Mouse (Mus musculus) lung, postnatal 0 days (tissue): ENCODE results near the gene St6galnac3. TPM values are rescaled to one million over a fixed set of nuclear protein-coding genes. Genes with fewer than 3 reads are reported as not detected.
"Not testable (repeated sequence)": the region's sequence is repeated elsewhere in the genome, so short reads cannot be mapped to it uniquely, and the experiment has no call there.

Experiments used
- ATAC-seq: fragments of 200-750 bp; cut with Nextera tagmentation; 2 replicates; pipeline ENCODE4 v1.8.0; 2017; ENCODE audit warnings: moderate library complexity
- DNase-seq: peaks from one replicate; pipeline ENCODE4 v3.0.0-alpha.2; 2016; ENCODE audit warnings: low spot score
- H3K27ac ChIP-seq: fragments of 300-500 bp; sonication (generic); 2 replicates; pipeline ENCODE4 v1.5.1; 2014; ENCODE audit warnings: antibody characterized with exemption, mild to moderate bottlenecking, low read length, mixed read lengths
- H3K27me3 ChIP-seq: fragments of 300-500 bp; sonication (generic); replicated peaks from 2 replicates; pipeline ENCODE4 v1.6.1; 2014; ENCODE audit warnings: low read length, mixed read lengths; ENCODE audit not compliant: insufficient read depth
- H3K36me3 ChIP-seq: fragments of 300-500 bp; sonication (generic); 2 replicates; pipeline ENCODE4 v1.6.1; 2014; ENCODE audit warnings: low read length, mixed read lengths; ENCODE audit not compliant: insufficient read depth
- H3K4me1 ChIP-seq: fragments of 300-500 bp; sonication (generic); 2 replicates; pipeline ENCODE4 v1.6.1; 2014; ENCODE audit warnings: antibody characterized with exemption, low read depth, low read length, mixed read lengths; ENCODE audit not compliant: insufficient read depth
- H3K4me2 ChIP-seq: fragments of 300-500 bp; sonication (generic); replicated peaks from 2 replicates; pipeline ENCODE4 v1.6.1; 2014; ENCODE audit warnings: low read depth, mild to moderate bottlenecking, low read length, moderate library complexity, mixed read lengths
- H3K4me3 ChIP-seq: fragments of 300-500 bp; sonication (generic); 2 replicates; pipeline ENCODE4 v1.5.1; 2014; ENCODE audit warnings: low read depth, low read length
- H3K9ac ChIP-seq: fragments of 300-500 bp; sonication (generic); replicated peaks from 2 replicates; pipeline ENCODE4 v1.6.1; 2014; ENCODE audit warnings: low read depth, mild to moderate bottlenecking
- H3K9me3 ChIP-seq: fragments of 300-500 bp; sonication (generic); 2 replicates; pipeline ENCODE4 v1.6.1; 2016; ENCODE audit warnings: low read length, mixed read lengths
- CTCF ChIP-seq: IDR thresholded peaks from 2 replicates; pipeline ENCODE4 v1.5.1; 2016; ENCODE audit warnings: antibody characterized with exemption, mild to moderate bottlenecking
- EP300 ChIP-seq: IDR thresholded peaks from 2 replicates; pipeline ENCODE4 v1.6.1; 2016; ENCODE audit warnings: antibody characterized with exemption, mild to moderate bottlenecking, control low read depth
- WGBS: fragments of 180-500 bp; shearing (Covaris S2); extraction: QIAGEN DNeasy Blood & Tissue Kit; methylation state at CpG from one replicate; pipeline ENCODE4 v1.1.7; 2014; 5-methylcytosine and 5-hydroxymethylcytosine counted together
- polyA plus RNA-seq: library from polyadenylated mRNA; unstranded; fragments of >200 nt; fragmentation: Nextera tagmentation; extraction: Ambion mirVana; gene quantifications from 2 replicates; pipeline ENCODE4 v1.2.1, GENCODE M21; 2015

The St6galnac3 gene
- polyA plus RNA-seq, 1 experiment from 2014 or later = 12.9 TPM

DNA sequence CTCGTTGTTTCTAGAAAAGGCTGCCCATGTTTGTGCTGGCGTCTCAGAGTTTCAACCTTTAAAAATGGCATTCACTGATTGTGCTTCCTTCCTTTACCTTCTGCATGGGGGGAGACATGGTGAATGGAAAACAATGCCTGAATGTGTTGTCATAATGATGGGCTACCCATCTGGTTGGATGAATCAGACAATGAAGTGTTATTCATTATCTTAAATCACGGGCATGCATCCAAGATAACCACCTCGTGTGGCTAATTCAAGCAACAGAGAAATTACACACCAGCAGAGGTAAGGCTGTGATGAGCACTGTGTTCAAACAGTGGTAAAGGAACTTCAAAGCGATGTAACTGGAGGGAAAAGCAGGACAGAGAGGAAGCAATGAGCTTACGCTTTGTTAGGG lies 325.4 kb downstream of the St6galnac3 start:
- Histone ChIP-seq H3K9ac (no peak overlapping the region), H3K4me2 (no peak overlapping the region), H3K4me1 (no peaks in the 10 kb centered on the region), H3K9me3 (no peaks in the 10 kb centered on the region), H3K27ac (no peak overlapping the region), H3K36me3 (no peaks in the 10 kb centered on the region), H3K4me3 (no peak overlapping the region), H3K27me3 (no peaks in the 10 kb centered on the region)
- 54% methylated on average over 6 of the region's 6 CpGs for WGBS
- DNase-seq (no peak), ATAC-seq (no peak)
- no peak for TF ChIP-seq CTCF
- TF ChIP-seq EP300 = no peak

DNA sequence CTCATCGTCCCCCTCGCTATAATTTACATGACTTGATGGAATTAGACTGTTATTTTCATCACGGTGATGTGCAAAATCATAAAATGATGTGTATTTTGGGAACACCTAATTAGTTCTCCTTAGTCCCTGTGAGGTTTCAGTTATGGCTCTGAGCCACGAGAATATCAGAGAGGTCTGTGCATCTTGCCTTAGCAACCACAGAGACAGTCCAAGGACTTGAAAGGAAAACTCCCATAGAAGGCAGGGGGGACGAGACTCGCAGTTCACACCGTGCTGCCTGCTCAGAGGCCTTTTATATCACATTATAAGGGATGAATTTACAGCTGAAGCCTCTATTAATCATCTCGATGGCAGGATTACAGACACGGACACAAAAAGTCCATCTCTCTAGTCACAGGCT lies 327.2 kb downstream of the St6galnac3 start:
- ATAC-seq (no peak), DNase-seq (no peak)
- H3K27me3 ChIP-seq = no peaks in the 10 kb centered on the region
- H3K9me3 ChIP-seq = no peaks in the 10 kb centered on the region
- TF ChIP-seq CTCF (no peak), EP300 (no peak)
- no peak overlapping the region for H3K4me2 ChIP-seq
- H3K4me1 ChIP-seq = no peaks in the 10 kb centered on the region
- no peaks in the 10 kb centered on the region for H3K36me3 ChIP-seq
- H3K27ac ChIP-seq = no peak overlapping the region
- WGBS = 84% methylated on average over 9 of the region's 9 CpGs
- H3K4me3 ChIP-seq = no peak overlapping the region
- no peak overlapping the region for H3K9ac ChIP-seq

DNA sequence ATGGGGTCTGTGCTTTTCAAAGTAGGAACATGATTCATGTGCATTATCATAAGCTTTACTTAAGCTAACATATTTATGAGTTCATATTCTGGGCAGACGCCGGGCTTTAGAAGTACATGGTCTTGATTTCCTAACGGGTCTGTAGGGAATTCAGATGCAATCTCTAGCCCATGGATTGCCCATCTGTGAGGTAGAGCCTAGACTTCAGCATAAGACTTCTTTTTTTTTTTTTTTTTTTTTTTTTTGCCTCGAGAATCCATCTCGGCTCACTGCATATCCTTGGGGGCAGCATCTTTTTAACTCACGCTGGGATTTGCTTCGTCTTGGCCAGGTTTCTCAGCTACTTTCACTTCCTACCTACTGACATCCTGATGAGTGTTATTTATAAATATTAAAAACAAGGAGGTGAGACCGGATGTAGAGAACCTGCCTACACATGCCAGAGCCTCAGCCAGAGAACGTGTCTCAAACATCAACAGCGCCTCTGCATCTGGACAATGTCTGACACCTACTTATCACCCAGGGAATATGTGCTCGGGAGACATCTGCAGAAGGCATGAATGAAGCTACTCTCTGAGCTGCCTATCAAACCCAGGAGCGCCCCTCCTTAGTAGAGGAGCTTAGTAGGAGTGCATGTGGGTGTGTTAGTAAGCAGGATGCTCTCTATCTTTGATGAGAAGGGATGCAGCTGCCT lies 328.5 kb downstream of the St6galnac3 start:
- H3K4me1 ChIP-seq = no peaks in the 10 kb centered on the region
- H3K27ac ChIP-seq = no peak overlapping the region
- DNase-seq (peak; percentile 16), ATAC-seq (0 out of 2 replicates have a peak, but pooled peaks have one; percentile 6)
- H3K4me2 ChIP-seq = no peak overlapping the region
- TF ChIP-seq EP300 (no peak), CTCF (no peak)
- H3K9ac ChIP-seq = no peak overlapping the region
- no peaks in the 10 kb centered on the region for H3K9me3 ChIP-seq
- H3K4me3 ChIP-seq = no peak overlapping the region
- WGBS = 38% methylated on average over 12 of the region's 12 CpGs
- H3K36me3 ChIP-seq = no peaks in the 10 kb centered on the region
- H3K27me3 ChIP-seq = no peaks in the 10 kb centered on the region

DNA sequence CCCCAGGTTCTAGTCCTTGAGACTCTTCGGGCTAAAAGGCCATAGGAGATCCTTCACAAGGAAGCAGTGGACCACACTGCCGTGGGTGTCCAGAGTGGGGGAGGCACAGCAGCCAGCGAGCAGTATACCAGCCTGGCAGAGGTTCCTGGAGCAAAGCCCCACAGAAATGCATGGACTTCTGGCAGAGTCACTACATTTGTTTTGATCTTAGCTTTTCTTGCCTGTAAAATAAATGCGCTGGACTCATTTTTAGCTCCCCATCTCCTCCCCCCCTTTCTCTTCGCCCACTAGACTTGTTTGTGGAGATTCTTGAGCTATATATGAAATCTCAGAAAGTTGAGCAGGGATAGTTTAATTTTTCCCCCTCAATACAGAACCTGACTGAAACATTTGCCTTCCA lies 329.6 kb downstream of the St6galnac3 start:
- TF ChIP-seq EP300 = no peak
- TF ChIP-seq CTCF = no peak
- ATAC-seq = no peak
- 75% methylated on average over 5 of the region's 5 CpGs for whole genome bisulfite sequencing
- no peaks in the 10 kb centered on the region for H3K4me1 ChIP-seq
- H3K4me3 ChIP-seq = no peak overlapping the region
- no peak overlapping the region for H3K9ac ChIP-seq
- H3K4me2 ChIP-seq = no peak overlapping the region
- no peaks in the 10 kb centered on the region for H3K9me3 ChIP-seq
- no peaks in the 10 kb centered on the region for H3K36me3 ChIP-seq
- no peak for DNase-seq
- no peak overlapping the region for H3K27ac ChIP-seq
- no peaks in the 10 kb centered on the region for H3K27me3 ChIP-seq

DNA sequence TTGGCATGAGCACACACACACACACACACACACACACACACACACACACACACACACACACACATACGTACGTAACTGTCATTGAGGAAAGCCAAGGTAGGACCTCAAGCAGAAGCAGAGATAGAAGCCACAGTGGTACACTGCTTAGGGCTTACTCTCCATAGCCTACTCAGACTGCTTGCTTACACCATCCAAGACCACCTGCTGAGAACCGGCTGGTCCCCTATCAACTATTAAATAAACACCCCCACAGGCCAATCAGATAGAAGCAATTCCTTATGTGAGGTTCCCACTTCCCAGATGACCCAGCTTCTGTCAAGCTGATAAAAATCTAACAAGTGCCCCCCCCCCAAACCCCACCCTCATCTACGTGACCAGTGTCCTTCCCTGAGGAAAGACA lies 330.2 kb downstream of the St6galnac3 start:
- 66% methylated on average over 4 of the region's 4 CpGs for WGBS
- TF ChIP-seq EP300 (no peak), CTCF (no peak)
- Histone ChIP-seq H3K4me3 (no peak overlapping the region), H3K4me2 (no peak overlapping the region), H3K4me1 (no peaks in the 10 kb centered on the region), H3K36me3 (no peaks in the 10 kb centered on the region), H3K9me3 (no peaks in the 10 kb centered on the region), H3K27me3 (no peaks in the 10 kb centered on the region), H3K9ac (no peak overlapping the region), H3K27ac (no peak overlapping the region)
- ATAC-seq = no peak
- no peak for DNase-seq

DNA sequence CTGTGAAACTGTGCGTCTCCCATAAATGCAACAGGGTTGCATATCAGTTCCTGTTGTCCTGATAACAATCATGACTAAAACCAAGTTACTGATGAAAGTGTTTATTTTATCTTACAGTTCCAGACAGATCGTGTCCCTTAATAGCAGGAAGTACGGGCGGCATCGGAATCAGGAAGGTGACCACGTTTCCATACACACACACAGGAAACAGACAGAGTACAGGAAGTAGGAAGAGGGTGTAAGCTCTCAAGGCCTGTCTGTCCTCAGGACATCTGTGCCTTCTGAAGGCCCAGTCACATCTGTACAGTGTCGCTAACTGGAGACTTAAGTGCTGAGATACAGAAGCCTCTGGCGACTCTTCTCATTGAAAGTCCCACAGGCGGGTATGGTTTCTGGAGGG lies 330.8 kb downstream of the St6galnac3 start:
- no peak for TF ChIP-seq CTCF
- peak; percentile 97 for TF ChIP-seq EP300
- Histone ChIP-seq H3K9ac (no peak overlapping the region), H3K9me3 (no peaks in the 10 kb centered on the region), H3K36me3 (no peaks in the 10 kb centered on the region), H3K4me3 (no peak overlapping the region), H3K27me3 (no peaks in the 10 kb centered on the region), H3K27ac (no peak overlapping the region), H3K4me1 (no peaks in the 10 kb centered on the region), H3K4me2 (no peak overlapping the region)
- DNase-seq (peak; percentile 43), ATAC-seq (peak; percentile 86)
- 67% methylated on average over 9 of the region's 9 CpGs for WGBS

DNA sequence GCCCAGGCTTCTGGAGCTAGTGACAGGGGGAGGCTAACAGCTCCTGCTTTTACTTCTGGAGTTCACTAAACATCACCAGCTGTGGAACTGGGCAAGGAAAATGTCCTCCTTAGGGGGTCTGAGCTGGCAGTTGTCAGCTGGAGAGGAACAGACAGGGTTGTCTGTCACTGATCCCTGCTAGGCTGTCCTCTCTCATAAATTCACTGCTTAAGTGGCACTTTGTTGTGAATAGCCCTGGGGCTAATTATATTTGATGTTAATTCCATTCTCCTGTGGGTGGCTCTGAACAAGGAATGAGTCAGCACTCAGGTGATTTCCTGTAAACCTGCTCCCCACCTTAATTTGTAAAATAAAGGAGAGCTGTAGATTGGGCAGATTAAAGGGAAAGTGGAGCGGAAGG lies 333.5 kb downstream of the St6galnac3 start:
- not testable (repeated sequence) for ATAC-seq, H3K9ac ChIP-seq, H3K27me3 ChIP-seq, H3K4me2 ChIP-seq, H3K4me3 ChIP-seq, H3K9me3 ChIP-seq, H3K36me3 ChIP-seq, H3K4me1 ChIP-seq, H3K27ac ChIP-seq, DNase-seq
- WGBS = 90% methylated on average over 1 of the region's 1 CpGs

DNA sequence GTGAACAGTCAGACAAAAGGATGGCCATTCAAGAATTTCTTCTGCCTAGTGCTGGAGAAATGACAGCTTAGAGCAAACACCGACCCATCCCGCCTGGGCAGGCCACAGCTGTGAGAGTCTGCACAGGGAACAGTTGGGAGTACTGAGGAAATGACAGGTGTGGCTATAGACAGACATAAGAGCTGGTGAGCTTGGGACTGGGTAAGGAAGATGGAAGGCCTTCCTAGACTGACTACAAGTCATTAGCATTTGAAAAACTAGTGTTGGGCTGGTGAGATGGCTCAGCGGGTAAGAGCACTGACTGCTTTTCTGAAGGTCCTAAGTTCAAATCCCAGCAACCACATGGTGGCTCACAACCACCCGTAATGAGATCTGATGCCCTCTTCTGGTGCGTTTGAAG lies 340.3 kb downstream of the St6galnac3 start:
- not testable (repeated sequence) for H3K36me3 ChIP-seq, H3K27ac ChIP-seq, H3K4me2 ChIP-seq, H3K27me3 ChIP-seq, H3K9me3 ChIP-seq, H3K4me3 ChIP-seq, H3K9ac ChIP-seq, H3K4me1 ChIP-seq, ATAC-seq, DNase-seq
- 91% methylated on average over 5 of the region's 5 CpGs for WGBS
